Mouse (Mus musculus) heart, embryonic 11.5 days (tissue): ENCODE results near the gene Rxfp1. TPM values are rescaled to one million over a fixed set of nuclear protein-coding genes. Genes with fewer than 3 reads are reported as not detected.
"Not testable (repeated sequence)": the region's sequence is repeated elsewhere in the genome, so short reads cannot be mapped to it uniquely, and the experiment has no call there.

Experiments used
- ATAC-seq: fragments of 200-750 bp; cut with Nextera tagmentation; replicated peaks from 2 replicates; pipeline ENCODE4 v1.8.0; 2017; ENCODE audit warnings: moderate library complexity; ENCODE audit not compliant: insufficient number of reproducible peaks, low FRiP score, low TSS enrichment
- H3K27ac ChIP-seq: fragments of 300-500 bp; sonication (generic); 2 replicates; pipeline ENCODE4 v1.5.1; 2014; ENCODE audit warnings: mild to moderate bottlenecking, low read depth, low read length
- H3K27me3 ChIP-seq: fragments of 300-500 bp; sonication (generic); 2 replicates; pipeline ENCODE4 v1.6.1; 2014; ENCODE audit warnings: mild to moderate bottlenecking, low read length, mixed read lengths; ENCODE audit not compliant: control insufficient read depth, insufficient read depth
- H3K36me3 ChIP-seq: fragments of 300-500 bp; sonication (generic); 2 replicates; pipeline ENCODE4 v1.6.1; 2014; ENCODE audit warnings: mild to moderate bottlenecking, low read length, moderate library complexity, mixed read lengths; ENCODE audit not compliant: control insufficient read depth, insufficient read depth
- H3K4me1 ChIP-seq: fragments of 300-500 bp; sonication (generic); 2 replicates; pipeline ENCODE4 v1.6.1; 2014; ENCODE audit warnings: low read length; ENCODE audit not compliant: control insufficient read depth, insufficient read depth
- H3K4me2 ChIP-seq: fragments of 300-500 bp; sonication (generic); 2 replicates; pipeline ENCODE4 v1.6.1; 2014; ENCODE audit warnings: mild to moderate bottlenecking, moderate library complexity
- H3K4me3 ChIP-seq: fragments of 300-500 bp; sonication (generic); 2 replicates; pipeline ENCODE4 v1.5.1; 2014; ENCODE audit warnings: low read depth, low read length
- H3K9ac ChIP-seq: fragments of 300-500 bp; sonication (generic); 2 replicates; pipeline ENCODE4 v1.6.1; 2014; ENCODE audit warnings: mild to moderate bottlenecking, low read depth, low read length, moderate library complexity
- H3K9me3 ChIP-seq: fragments of 300-500 bp; sonication (generic); replicated peaks from 2 replicates; pipeline ENCODE4 v1.6.1; 2016; ENCODE audit warnings: low read length; ENCODE audit not compliant: control insufficient read depth
- WGBS: fragments of 180-500 bp; shearing (Covaris S2); extraction: QIAGEN DNeasy Blood & Tissue Kit; methylation state at CpG from one replicate; pipeline ENCODE4 v1.1.7; 2014; ENCODE audit not compliant: insufficient replicate concordance; 5-methylcytosine and 5-hydroxymethylcytosine counted together
- polyA plus RNA-seq: library from polyadenylated mRNA; unstranded; fragments of >200 nt; fragmentation: Nextera tagmentation; extraction: Ambion mirVana; gene quantifications from 2 replicates; pipeline ENCODE4 v1.2.1, GENCODE M21; 2014

The Rxfp1 gene
- polyA plus RNA-seq, 1 experiment from 2014 or later, result 5.4 TPM

DNA sequence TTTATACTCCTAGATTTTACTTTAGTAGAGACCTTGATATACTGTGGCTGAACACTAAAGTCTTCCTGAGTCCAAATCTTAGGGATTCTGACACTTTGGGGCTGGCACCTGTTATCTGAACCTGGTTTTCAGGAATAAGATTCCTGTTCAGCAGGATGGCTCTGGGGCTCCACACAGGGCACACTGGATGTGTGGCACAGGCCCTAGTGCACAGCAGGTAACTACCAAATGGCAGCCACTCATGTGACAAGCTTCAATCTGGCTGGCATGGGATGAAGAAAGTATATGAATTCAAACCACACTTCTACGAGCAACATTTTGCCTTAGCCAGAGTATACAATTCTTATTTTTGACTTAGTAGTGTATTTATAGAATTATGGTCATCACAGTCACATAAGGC, 771 bp upstream of the Rxfp1 start:
- Histone ChIP-seq H3K9ac (no peak overlapping the region), H3K4me3 (no peak overlapping the region), H3K4me2 (no peak overlapping the region), H3K4me1 (no peaks in the 10 kb centered on the region), H3K27me3 (no peaks in the 10 kb centered on the region), H3K36me3 (no peaks in the 10 kb centered on the region), H3K27ac (no peak overlapping the region), H3K9me3 (no peaks in the 10 kb centered on the region)
- 70% methylated on average over 1 of the region's 1 CpGs for WGBS
- ATAC-seq, result no peak

DNA sequence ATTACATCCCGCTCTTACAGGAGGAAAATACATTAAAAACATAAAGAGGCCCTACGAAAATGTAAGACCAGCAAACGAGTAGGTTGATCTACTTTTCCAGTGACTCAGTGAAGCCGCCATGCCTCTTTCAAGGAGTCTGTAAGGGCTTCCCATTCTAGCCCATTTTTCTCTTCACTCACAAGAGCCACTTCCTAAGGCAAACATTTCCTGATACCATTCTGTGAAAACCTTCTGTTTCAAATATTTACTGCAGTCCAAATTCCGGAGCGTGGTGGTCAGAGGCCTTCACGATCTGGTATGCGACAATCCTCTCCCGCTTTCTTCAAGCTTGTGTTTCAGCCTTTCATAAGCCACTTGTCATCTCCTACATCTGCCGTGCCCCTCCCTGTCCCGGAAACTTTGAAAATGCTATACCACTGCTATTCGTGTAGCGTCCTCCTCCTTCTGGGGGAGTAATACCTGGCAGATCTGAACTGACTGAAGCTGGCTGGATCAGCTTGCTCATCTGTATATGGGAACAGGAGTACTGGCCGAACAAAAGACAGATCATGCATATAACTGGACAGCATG, 11.1 kb downstream of the Rxfp1 start:
- ATAC-seq, result no peak
- 74% methylated on average over 14 of the region's 14 CpGs for WGBS

DNA sequence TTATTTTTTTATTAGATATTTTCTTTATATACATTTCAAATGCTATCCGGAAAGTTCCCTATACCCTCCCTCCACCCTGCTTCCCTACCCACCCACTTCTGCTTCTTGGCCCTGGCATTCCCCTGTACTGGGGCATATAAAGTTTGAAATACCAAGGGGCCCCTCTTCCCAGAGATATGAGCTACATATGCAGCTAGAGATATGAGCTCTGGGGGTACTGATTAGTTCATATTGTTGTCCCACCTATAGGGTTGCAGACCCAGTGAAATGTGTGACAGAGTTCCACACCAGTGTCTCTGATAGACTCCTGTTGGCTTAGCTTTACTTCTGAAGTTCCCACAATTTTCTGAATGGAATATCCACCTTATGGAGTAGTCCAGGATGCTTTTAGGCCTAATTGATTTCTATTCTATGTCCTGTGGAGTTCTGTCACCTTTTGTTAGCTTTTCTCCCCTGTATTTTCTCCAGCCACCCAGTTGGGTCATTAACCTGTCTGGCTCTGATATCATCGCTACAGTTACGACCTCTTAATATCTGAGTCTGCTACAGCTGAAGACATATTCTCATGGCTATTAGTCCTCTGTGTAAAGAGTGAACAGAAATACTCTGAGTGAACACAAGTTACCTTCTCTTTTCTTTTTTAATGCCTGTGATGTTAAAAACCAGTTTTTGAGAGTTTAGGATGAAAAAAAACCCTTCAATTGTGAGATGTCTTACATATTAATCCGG, 16.8 kb downstream of the Rxfp1 start:
- Histone ChIP-seq H3K9me3 (no peaks in the 10 kb centered on the region), H3K4me2 (no peak overlapping the region), H3K27me3 (no peaks in the 10 kb centered on the region), H3K4me1 (no peaks in the 10 kb centered on the region), H3K27ac (no peak overlapping the region), H3K36me3 (no peaks in the 10 kb centered on the region), H3K4me3 (no peak overlapping the region), H3K9ac (no peak overlapping the region)
- no peak for ATAC-seq
- WGBS, result 81% methylated on average over 4 of the region's 4 CpGs

More for the DNA sequence above, 11.1 kb downstream of the Rxfp1 start:
- H3K9ac ChIP-seq, result no peak overlapping the region
- H3K27ac ChIP-seq, result no peak overlapping the region
- H3K27me3 ChIP-seq, result no peaks in the 10 kb centered on the region
- no peaks in the 10 kb centered on the region for H3K4me1 ChIP-seq
- H3K36me3 ChIP-seq, result no peaks in the 10 kb centered on the region
- H3K4me3 ChIP-seq, result no peak overlapping the region
- no peaks in the 10 kb centered on the region for H3K9me3 ChIP-seq
- no peak overlapping the region for H3K4me2 ChIP-seq

DNA sequence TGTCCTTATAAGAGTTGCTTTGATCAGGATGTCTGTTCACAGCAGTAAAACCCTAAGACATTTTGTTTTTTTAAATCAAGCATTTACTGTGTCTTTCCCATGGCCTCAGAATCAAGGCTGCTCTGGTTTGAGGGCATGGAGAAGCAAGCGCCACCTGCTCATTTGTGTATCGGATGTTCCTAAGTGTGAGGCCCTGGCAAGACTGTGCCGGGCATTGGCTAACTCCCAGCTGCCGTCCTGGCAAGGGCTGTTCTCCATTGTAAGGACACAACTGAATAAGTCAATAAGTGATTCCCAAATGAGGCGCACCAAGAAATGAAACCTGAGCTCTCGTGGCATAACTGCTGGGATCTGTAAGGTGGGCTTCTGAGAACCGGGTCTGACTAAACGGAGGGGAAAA, 31.2 kb downstream of the Rxfp1 start:
- H3K36me3 ChIP-seq, result no peaks in the 10 kb centered on the region
- no peak overlapping the region for H3K4me3 ChIP-seq
- ATAC-seq, result no peak
- WGBS, result 89% methylated on average over 8 of the region's 8 CpGs
- H3K4me2 ChIP-seq, result no peak overlapping the region
- H3K9ac ChIP-seq, result no peak overlapping the region
- H3K9me3 ChIP-seq, result no peaks in the 10 kb centered on the region; the same call in 1 of the 2 replicates
- no peaks in the 10 kb centered on the region for H3K4me1 ChIP-seq
- H3K27me3 ChIP-seq, result no peaks in the 10 kb centered on the region
- H3K27ac ChIP-seq, result no peak overlapping the region

DNA sequence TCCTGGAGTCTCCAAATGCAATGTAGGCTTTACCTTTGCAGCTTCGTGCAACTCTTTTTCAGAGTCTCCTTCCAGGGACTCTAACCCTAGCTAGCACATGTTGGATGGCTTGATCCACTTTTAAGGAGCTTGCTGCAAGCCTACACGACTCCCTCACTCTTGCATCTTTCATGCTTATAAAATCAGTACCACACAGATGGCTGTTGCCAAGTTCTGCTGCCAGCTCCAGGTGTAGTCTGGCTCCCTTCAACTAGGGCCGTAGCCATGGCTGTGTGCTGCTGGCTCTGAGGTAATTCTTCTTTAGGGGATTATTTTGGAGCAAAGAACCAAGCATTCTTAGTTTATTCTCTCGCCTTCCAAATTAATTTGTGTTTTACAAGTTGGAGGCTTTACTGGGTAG, 34.5 kb downstream of the Rxfp1 start:
- Histone ChIP-seq H3K4me2 (no peak overlapping the region), H3K4me1 (no peaks in the 10 kb centered on the region), H3K27ac (no peak overlapping the region), H3K9me3 (no peaks in the 10 kb centered on the region), H3K4me3 (no peak overlapping the region), H3K36me3 (no peaks in the 10 kb centered on the region), H3K9ac (no peak overlapping the region), H3K27me3 (no peaks in the 10 kb centered on the region)
- ATAC-seq, result no peak
- 83% methylated on average over 4 of the region's 4 CpGs for WGBS

DNA sequence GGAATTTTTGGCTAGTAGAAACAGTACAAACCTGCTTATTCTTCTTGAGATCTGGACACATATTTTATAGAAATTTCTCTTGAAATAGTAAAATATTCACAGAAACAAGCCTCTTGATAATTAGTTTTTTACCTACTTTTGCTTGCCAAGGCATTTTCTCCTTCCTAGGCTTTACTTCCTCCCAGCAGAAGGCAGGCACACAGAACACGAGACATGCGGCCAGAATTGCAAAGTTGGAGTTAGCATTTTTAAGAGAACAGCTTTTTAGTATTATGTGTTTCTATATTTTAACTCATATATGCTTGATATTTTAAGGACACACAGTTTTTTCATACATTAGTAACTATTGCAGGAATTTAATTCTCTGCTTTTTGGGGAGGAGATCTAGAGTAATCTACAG, 45.7 kb downstream of the Rxfp1 start:
- no peak overlapping the region for H3K27ac ChIP-seq
- no peaks in the 10 kb centered on the region for H3K27me3 ChIP-seq
- 87% methylated on average over 2 of the region's 2 CpGs for WGBS
- 0 out of 2 replicates have a peak, but pooled peaks cover 4% of the 10 kb centered on the region for H3K4me1 ChIP-seq
- H3K4me3 ChIP-seq, result no peak overlapping the region
- no peak overlapping the region for H3K4me2 ChIP-seq
- ATAC-seq, result no peak
- H3K9me3 ChIP-seq, result 0 out of 2 replicates have a peak, but pooled peaks cover 3% of the 10 kb centered on the region
- H3K36me3 ChIP-seq, result no peaks in the 10 kb centered on the region
- no peak overlapping the region for H3K9ac ChIP-seq

DNA sequence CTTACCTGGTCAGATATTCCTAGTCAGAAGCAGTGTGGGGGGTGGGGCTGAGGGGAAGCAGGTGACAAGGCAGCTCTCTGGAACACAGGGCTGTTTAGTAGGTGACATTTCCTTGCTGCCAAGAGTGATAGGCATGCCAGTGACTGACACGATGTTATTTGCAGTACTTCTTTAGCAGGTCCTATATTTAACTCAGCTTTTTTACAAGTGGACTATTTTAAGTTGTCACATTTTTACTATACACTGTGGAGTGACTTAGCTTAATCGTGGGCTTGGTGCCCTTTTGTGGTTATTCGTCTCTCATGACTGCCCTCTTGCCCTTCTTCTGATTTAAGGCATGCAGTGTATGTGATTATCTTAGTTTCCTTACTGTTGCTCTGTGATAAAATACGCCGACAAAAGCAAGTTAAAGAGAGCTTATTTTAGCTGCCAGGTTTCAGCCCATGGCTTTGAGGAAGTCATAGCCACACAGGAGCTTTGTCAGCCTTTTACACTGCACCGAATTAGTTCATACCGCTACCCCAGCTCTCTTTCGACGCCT, 47.5 kb downstream of the Rxfp1 start:
- Histone ChIP-seq H3K27ac (peak overlapping the region; percentile 87), H3K9ac (no peak overlapping the region), H3K4me3 (no peak overlapping the region), H3K27me3 (no peaks in the 10 kb centered on the region), H3K9me3 (0 out of 2 replicates have a peak, but pooled peaks cover 3% of the 10 kb centered on the region), H3K4me1 (0 out of 2 replicates have a peak, but pooled peaks cover 4% of the 10 kb centered on the region), H3K36me3 (no peaks in the 10 kb centered on the region), H3K4me2 (no peak overlapping the region; the same call in 1 of the 2 replicates)
- ATAC-seq, result peak; percentile 71
- WGBS, result 39% methylated on average over 9 of the region's 9 CpGs

DNA sequence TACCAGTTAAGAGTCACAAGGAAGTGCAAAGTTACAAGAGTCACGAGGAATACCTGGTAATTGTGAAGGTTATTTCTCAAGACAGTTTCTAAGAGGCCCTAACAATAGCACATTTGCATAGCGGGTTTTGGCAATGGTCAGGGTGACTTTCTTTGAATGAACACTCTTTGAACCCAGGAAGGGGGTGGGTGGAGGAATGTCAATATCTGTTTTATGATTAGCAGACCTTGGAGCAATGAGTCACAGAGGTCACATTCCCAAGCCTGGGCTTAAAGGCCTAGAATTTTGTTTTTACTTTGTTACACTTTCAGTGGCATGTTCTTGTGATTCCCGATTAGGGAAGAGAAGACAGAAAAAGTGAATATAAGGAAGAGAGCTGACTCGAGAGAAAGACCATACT, 49.6 kb downstream of the Rxfp1 start:
- H3K4me3 ChIP-seq, H3K9ac ChIP-seq, H3K27ac ChIP-seq, H3K4me2 ChIP-seq, H3K9me3 ChIP-seq, ATAC-seq, H3K4me1 ChIP-seq, H3K36me3 ChIP-seq, H3K27me3 ChIP-seq: not testable (repeated sequence)
- 86% methylated on average over 4 of the region's 4 CpGs for WGBS
